Mouse (Mus musculus) frontal cortex, postnatal 10 days (tissue): ENCODE measurements around the gene Hif3a.

Source experiments
- DNase-seq, 2 experiments: peaks; one replicate each; pipeline ENCODE4 v3.0.0; 2022; ENCODE audit warnings: low spot score in 2 of 2, mixed read lengths in 1 of 2

The Hif3a gene

DNA sequence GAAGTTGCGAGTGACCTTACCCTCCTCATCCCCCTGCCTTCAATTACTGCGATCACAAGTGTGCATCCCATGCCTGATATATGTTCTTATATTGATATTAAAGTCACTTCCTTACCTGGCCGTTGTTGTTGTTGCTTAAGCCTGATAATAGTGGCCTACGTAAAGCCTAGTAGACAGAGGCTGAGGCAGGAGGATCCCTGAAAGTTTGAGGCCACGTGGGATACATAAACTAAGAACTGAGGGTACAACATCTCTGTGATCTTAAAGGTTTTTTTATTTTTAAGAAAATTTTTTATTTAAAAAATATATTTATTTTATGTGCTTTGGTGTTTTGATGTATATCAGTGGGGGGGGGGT lies 69.8 kb downstream of the Hif3a start, which contains the start of gene Ccdc8:
Gene Ccdc8, plus strand, starts transcription at position 258 of the 357 bp plus-strand sequence.
- no peak for DNase-seq

GRCm38 (mm10) chr7:16991681-16992450 lies 70.4 kb downstream of the Hif3a start:
- DNase-seq, result no peak

- DNase-seq, result no peak
These were observed 72.1 kb downstream of the Hif3a start for GRCm38 (mm10) chr7:16990006-16990744.

GRCm38 (mm10) chr7:16988405-16988804 lies 73.8 kb downstream of the Hif3a start:
- DNase-seq, result no peak

DNA sequence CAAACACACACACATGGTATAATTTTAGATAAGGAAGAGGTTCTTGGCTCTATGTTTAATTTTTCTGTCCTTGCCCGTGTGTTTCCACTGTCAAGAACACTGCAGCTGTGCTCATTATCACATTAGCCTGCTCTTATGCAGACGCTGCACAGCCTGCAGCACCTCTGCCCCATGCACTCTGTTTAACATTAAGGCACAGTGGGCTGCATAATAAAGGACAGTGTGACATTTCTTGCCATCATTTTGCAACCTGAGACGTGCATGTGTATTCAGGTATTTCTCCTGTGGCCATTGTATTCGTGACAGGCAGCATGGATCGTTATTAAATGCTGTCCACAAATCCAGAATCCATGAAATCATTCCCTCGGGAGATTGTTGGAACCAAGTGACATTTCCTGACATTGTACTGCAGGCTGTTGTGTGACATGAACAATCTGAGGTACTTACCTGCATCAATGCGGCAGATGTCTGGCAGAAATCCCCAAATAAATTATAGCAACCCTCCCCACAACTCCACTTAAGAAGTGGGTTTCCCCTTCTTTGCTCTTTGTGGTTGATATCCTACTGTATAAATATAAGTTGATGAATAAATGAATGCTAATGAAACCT lies 74.6 kb downstream of the Hif3a start:
- no peak for DNase-seq

GRCm38 (mm10) chr7:16982859-16983568 lies 79.2 kb downstream of the Hif3a start, which contains the start of gene Gm42372:
Gm42372 (plus strand) TSS chr7:16983086.
- peak; percentile 88 to 89 for DNase-seq
